Mouse (Mus musculus): ENCODE data around the gene Higd1c. TPM values are rescaled to one million over a fixed set of nuclear protein-coding genes. Genes with fewer than 3 reads are reported as not detected.

The Higd1c gene
- total RNA-seq, 2 experiments from 2014 or later = not detected

Other genes starting within 250 kb of the Higd1c start
- 10 to 100 TPM; 54.8 to 57.7 TPM for gene Atf1, start 136.7 kb upstream of the Higd1c start, total RNA-seq (2021)
- gene Tmprss12, start 83.7 kb upstream of the Higd1c start, total RNA-seq (2021) = not detected
- 10 to 100 TPM in 1 of 2 experiments, 1 to 10 TPM in 1; 8.8 to 13.1 TPM for gene Mettl7a1, start 60.4 kb upstream of the Higd1c start, total RNA-seq (2021)
- gene Mettl7a3, start 29.6 kb upstream of the Higd1c start, total RNA-seq (2021) = not detected
- gene Methig1, start 11.4 kb upstream of the Higd1c start, total RNA-seq (2021) = not detected
- gene Mettl7a2, start 11.3 kb upstream of the Higd1c start, total RNA-seq (2021) = under 1 TPM in 1 of 2 experiments, not detected in 1; 0.27 TPM
- not detected for gene Gm5475, start 57.6 kb downstream of the Higd1c start, total RNA-seq (2021)
- 10 to 100 TPM; 40.4 to 43.9 TPM for gene Slc11a2, start 60.5 kb downstream of the Higd1c start, total RNA-seq (2021)
- gene Letmd1, start 104.5 kb downstream of the Higd1c start, total RNA-seq (2021) = 10 to 100 TPM; 15.3 to 15.8 TPM
- gene Csrnp2, start 130.9 kb downstream of the Higd1c start, total RNA-seq (2021) = 1 to 10 TPM; 5.9 to 6.5 TPM
- 10 to 100 TPM; 14.4 to 14.6 TPM for gene Tfcp2, start 187.5 kb downstream of the Higd1c start, total RNA-seq (2021)
- gene Pou6f1, start 235.4 kb downstream of the Higd1c start, total RNA-seq (2021) = 10 to 100 TPM; 26.3 to 29.3 TPM